Mouse (Mus musculus): ENCODE data around the gene Asah2.

DNA sequence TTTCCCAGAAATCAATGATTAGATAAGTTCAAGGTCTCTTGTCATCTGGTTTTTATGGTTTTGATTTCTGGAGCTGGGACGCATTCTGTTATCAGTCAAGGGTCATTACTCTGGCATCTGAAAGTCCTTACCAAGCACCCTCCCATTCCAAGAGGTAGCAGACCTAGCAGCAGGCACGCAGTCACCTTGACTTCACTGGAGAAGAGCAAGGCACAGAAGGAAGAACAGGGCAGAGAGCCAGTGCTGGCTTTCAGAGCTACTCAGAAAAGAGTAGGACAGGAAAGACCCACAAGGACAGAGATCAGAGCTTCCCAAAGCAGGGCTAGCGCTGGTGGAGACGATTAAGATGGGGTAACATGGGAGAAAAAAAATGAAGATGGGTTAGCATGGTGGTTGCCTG is 75.1 kb downstream of the Asah2 start:
- TF ChIP-seq POLR2A (IDR thresholded peaks at IDR 0.05; ENCODE audit: borderline replicate concordance, insufficient read depth, low read length) (no peak), CTCF (IDR thresholded peaks at IDR 0.05; ENCODE audit: borderline replicate concordance, insufficient read depth, low read depth, low read length) (no peak)

Data from cerebellum, adult 2 months (tissue).